Mouse (Mus musculus): ENCODE data around the gene Gm3327. TPM values are rescaled to one million over a fixed set of nuclear protein-coding genes. Genes with fewer than 3 reads are reported as not detected.
"Not testable (repeated sequence)": the region's sequence is repeated elsewhere in the genome, so short reads cannot be mapped to it uniquely, and the experiment has no call there.

Gene Gm3327
- total RNA-seq (2014; fragmentation: Nextera tagmentation) (not detected in 2 replicates), total RNA-seq (2017) (not detected in 2 replicates)

DNA sequence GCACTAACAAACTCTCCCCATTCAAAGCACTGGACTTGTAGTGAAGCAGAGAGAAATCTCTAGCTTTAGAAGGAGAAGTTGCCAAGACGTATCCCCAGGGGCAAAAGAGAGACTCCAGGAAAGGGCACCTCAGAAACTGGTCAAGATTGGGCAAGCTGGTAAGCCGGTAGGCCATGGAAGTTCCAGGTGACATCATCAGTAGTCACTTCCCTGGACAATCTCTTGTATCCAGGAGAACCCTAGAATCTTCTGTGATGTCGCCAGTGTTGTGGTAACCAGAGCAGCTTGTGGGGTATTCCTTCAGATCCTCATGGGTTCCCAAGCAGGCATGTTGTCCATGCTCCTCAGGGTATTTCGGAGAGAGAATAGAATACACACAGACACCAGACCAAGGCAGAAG, at the start of gene Gm3327:
Gene Gm3327, plus strand, starts transcription at position 301 of the 400 bp plus-strand sequence.
- ATAC-seq (replicated peaks; ENCODE audit: low FRiP score, low TSS enrichment, poor library complexity, severe bottlenecking) = not testable (repeated sequence)

DNA sequence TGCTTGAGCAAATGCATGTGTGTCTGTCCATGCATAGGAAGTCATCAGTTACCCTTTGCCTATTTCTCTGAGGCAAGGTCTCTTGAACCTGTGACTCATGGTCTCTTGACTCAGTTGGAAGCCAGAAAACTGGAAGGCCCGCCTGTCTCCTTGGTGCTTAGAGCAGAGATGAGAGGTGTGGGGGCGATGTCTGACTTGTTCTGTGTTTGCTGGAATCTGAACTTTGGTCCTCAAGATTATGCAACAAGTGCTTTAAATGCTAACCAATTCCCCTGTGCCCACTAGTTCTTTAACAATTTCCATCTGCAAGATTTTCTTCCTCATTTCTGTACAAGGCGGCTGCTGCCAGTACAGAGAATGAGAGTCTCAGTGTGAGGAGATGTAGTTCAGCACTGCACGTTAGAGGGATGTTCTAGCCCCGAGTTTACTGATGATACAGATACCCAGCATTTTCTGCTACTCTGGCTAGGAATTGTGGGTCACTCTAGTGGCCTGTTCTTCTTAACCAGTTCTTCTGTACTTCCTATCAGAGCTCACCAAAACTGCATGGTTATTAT, 45.8 kb upstream of the Gm3327 start:
- ATAC-seq (replicated peaks; ENCODE audit: low FRiP score, low TSS enrichment, poor library complexity, severe bottlenecking) = not testable (repeated sequence)

DNA sequence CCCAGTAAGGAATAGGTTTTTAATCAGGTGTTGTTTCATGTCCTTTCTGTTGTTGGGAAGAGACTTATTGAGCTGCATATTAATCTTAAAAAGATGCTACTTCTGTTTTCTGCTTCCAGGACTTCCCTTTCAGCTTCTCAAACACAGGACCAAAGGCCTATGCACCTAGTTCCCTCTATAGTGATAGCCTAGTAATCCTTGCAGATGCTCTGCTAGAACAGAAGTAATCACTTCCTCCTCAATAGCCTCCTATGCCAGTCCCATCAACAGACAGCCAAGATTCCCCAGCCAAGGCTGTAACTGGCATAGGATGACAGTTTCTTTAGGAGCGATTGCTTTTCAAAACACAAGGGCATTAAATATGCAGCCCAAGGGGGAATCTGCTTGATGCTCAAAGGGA, 37.1 kb upstream of the Gm3327 start:
- not testable (repeated sequence) for ATAC-seq (replicated peaks; ENCODE audit: low FRiP score, low TSS enrichment, poor library complexity, severe bottlenecking)

DNA sequence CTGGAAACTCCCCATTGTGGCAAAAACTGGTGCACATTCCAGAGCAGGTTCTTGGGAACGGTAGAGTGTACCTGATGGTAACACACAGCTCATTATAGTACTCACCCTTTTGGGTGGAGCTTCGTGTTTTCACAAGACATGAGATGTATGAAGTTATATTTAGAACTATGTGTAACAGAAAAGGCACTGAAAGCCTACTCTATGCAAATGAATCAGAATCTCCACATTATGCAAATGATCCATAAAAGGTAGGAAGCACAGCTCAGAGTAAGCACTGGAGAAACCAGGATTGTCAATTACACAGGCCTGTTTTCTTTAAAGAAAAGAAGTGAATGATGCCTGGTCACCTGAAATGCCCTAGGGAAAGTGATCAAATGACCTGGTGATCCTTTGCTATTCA, 36.1 kb upstream of the Gm3327 start:
- ATAC-seq (replicated peaks; ENCODE audit: low FRiP score, low TSS enrichment, poor library complexity, severe bottlenecking) = not testable (repeated sequence)

DNA sequence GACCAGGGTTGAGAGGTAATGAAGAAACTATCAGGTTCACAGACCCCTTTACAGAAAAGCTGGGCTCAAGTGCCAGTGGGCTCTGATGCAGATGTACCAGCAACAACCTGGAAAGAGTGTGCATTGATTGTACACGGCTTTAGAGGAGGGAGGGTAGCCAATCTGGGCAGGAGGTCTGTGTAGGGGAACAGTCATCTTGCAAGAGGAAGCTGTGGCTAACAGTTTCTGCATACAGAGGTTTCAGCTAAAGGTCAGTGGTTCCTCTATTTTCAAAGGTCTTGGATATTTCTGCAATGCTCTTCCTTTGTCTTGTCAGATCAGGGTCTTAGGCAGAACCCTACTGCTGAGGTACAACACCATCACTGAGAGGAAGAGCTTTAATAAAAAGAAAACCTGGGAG, 32.1 kb upstream of the Gm3327 start:
- not testable (repeated sequence) for ATAC-seq (replicated peaks; ENCODE audit: low FRiP score, low TSS enrichment, poor library complexity, severe bottlenecking)

DNA sequence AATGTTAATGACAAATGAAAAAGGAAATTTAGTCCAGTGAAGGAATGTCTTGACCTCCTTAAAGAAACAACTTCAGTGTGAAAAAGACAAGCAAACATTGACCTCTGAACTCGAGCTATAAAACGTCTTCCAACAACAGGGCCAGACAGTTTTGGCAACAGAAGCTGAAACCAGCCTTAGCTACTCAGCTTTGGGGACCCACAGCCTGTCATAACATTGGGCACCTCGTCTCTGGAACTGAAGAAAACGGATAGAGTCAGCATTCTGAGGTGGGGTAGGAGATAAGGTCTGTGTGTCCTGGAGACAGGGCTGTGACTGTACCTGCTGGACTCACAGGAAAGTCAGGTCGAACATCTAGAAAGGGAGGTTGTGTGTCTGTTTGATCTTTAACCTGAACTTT, 29.2 kb upstream of the Gm3327 start:
- ATAC-seq (replicated peaks; ENCODE audit: low FRiP score, low TSS enrichment, poor library complexity, severe bottlenecking) = not testable (repeated sequence)

DNA sequence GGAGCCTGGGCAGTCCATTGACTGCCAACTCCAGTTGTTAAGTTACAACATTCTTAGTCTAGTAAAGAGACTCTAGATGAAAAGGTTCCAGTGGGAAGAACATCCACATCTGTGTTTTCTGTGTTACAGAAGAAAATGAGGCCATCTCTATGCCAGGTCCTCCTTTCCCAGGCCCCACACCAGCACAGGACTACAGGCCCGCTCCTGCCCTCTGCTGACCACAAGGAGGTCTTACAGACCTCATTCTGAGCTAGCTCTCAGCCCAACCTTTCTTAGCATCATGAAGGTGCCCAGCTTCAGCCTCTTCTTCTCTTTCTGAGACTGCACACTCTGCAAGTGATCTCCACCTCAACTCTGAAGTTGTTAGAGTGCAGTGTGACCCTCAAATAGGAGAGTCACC, 23.6 kb upstream of the Gm3327 start:
- peak; percentile 89 for ATAC-seq (replicated peaks; ENCODE audit: low FRiP score, low TSS enrichment, poor library complexity, severe bottlenecking)

DNA sequence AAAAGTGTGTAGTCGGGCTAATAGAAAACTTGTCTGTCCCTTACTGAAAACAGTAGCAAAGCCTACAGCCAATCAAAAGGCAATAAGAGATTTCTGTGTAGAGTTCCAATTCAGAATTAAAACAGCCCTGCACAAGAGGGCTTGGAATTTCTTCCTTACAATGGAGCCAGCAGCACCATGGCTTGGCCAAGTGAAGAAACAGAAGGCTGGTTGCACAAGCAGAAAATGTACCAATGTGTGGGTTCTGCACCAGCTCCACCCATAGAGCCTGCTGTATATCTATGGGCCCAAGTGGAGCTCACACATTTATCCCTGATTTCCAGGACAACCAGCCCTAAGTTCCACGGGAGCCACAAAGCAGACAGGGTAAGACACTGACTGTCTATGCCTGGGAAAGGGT, 21.3 kb upstream of the Gm3327 start, which contains the start of gene Ear2:
Gene Ear2, plus strand, starts transcription at position 301 of the 400 bp plus-strand sequence.
- not testable (repeated sequence) for ATAC-seq (replicated peaks; ENCODE audit: low FRiP score, low TSS enrichment, poor library complexity, severe bottlenecking)

DNA sequence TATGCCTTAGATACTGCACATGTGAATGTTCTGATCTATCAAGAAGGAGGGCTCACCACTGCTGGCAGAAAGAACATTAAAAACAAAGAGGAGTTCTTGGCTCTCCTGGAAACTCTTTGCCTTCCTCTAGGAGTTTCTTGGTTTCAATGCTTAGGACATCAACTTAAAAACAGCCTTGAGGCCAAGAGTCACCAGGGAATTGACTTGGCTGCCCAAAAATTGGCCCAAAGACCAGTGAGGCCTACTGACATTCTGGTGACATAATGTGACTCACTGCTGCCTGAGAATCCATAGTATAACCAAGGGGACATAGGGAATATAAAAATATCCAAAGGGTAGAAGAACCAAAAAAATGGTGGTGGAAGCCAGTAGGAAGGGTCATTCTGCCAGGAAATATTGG, 12.7 kb upstream of the Gm3327 start:
- ATAC-seq (replicated peaks; ENCODE audit: low FRiP score, low TSS enrichment, poor library complexity, severe bottlenecking) = no peak

Other genes with a start within 250 kb of the Gm3327 start
- gene Ear1, start 248.3 kb upstream of the Gm3327 start, total RNA-seq (2014; fragmentation: Nextera tagmentation) = not detected in 2 replicates
- not detected in 2 replicates for gene Ear1, start 248.3 kb upstream of the Gm3327 start, total RNA-seq (2017)
- not detected in 2 replicates for gene Ear10, start 200.3 kb upstream of the Gm3327 start, total RNA-seq (2014; fragmentation: Nextera tagmentation)
- gene Ear10, start 200.3 kb upstream of the Gm3327 start, total RNA-seq (2017) = not detected in 2 replicates
- gene Gm8113, start 198.5 kb upstream of the Gm3327 start, total RNA-seq (2014; fragmentation: Nextera tagmentation) = 9.8 and 13.6 TPM in 2 replicates
- gene Gm8113, start 198.5 kb upstream of the Gm3327 start, total RNA-seq (2017) = 5.1 and 5.2 TPM in 2 replicates
- not detected in 2 replicates for gene Ang5, start 166.8 kb upstream of the Gm3327 start, total RNA-seq (2014; fragmentation: Nextera tagmentation)
- not detected in 2 replicates for gene Ang5, start 166.8 kb upstream of the Gm3327 start, total RNA-seq (2017)
- not detected in 2 replicates for gene Ang6, start 121.6 kb upstream of the Gm3327 start, total RNA-seq (2014; fragmentation: Nextera tagmentation)
- not detected in 2 replicates for gene Ang6, start 121.6 kb upstream of the Gm3327 start, total RNA-seq (2017)
- gene Ear2, start 21.2 kb upstream of the Gm3327 start, total RNA-seq (2014; fragmentation: Nextera tagmentation) = not detected in 2 replicates
- 10.2 TPM in 1 of 2 replicates, not detected in the other for gene Ear2, start 21.2 kb upstream of the Gm3327 start, total RNA-seq (2017)
- gene Gm8212, start 73.8 kb downstream of the Gm3327 start, total RNA-seq (2014; fragmentation: Nextera tagmentation) = not detected in 2 replicates
- gene Gm8212, start 73.8 kb downstream of the Gm3327 start, total RNA-seq (2017) = not detected in 2 replicates
- gene 4930503E14Rik, start 89.4 kb downstream of the Gm3327 start, total RNA-seq (2014; fragmentation: Nextera tagmentation) = not detected in 2 replicates
- not detected in 2 replicates for gene 4930503E14Rik, start 89.4 kb downstream of the Gm3327 start, total RNA-seq (2017)
- gene Gm8220, start 161.7 kb downstream of the Gm3327 start, total RNA-seq (2014; fragmentation: Nextera tagmentation) = not detected in 2 replicates
- not detected in 2 replicates for gene Gm8220, start 161.7 kb downstream of the Gm3327 start, total RNA-seq (2017)
- not detected in 2 replicates for gene Gm5930, start 214.7 kb downstream of the Gm3327 start, total RNA-seq (2014; fragmentation: Nextera tagmentation)
- gene Gm5930, start 214.7 kb downstream of the Gm3327 start, total RNA-seq (2017) = not detected in 2 replicates
- not detected in 2 replicates for gene Gm8229, start 241.5 kb downstream of the Gm3327 start, total RNA-seq (2014; fragmentation: Nextera tagmentation)
- not detected in 2 replicates for gene Gm8229, start 241.5 kb downstream of the Gm3327 start, total RNA-seq (2017)

Measured in megakaryocyte-erythroid progenitor cell, adult 5-6 weeks (primary cell).